Mouse (Mus musculus) erythroblast, embryonic 14.5 days (primary cell): ENCODE results near the gene Grm4. TPM values are rescaled to one million over a fixed set of nuclear protein-coding genes. Genes with fewer than 3 reads are reported as not detected.

Experiments
- H3K27me3 ChIP-seq: 2 replicates; pipeline ENCODE4 v1.6.1; 2012; ENCODE audit warnings: inconsistent platforms; ENCODE audit not compliant: control insufficient read depth
- H3K36me3 ChIP-seq: 2 replicates; pipeline ENCODE4 v1.6.1; 2012; ENCODE audit warnings: mild to moderate bottlenecking, inconsistent platforms; ENCODE audit not compliant: control insufficient read depth
- H3K4me1 ChIP-seq: 2 replicates; pipeline ENCODE4 v1.6.1; 2012; ENCODE audit warnings: inconsistent platforms; ENCODE audit not compliant: control insufficient read depth
- H3K4me3 ChIP-seq: replicated peaks from 2 replicates; pipeline ENCODE3; 2012; ENCODE audit warnings: moderate library complexity, mild to moderate bottlenecking, inconsistent platforms
- H3K9me3 ChIP-seq: 2 replicates; pipeline ENCODE4 v1.6.1; 2012; ENCODE audit warnings: low read length, inconsistent platforms, mixed read lengths; ENCODE audit not compliant: control insufficient read depth
- GATA1 ChIP-seq: IDR thresholded peaks from 2 replicates; pipeline ENCODE4 v1.6.1; 2012; ENCODE audit warnings: low read length, inconsistent platforms, mixed read lengths
- TAL1 ChIP-seq: IDR thresholded peaks from 3 replicates; pipeline ENCODE4 v1.6.1; 2012; ENCODE audit warnings: low read length, inconsistent platforms, mixed read lengths
- polyA plus RNA-seq: library from polyadenylated mRNA; stranded (reverse); fragments of >175 nt; gene quantifications from 2 replicates; pipeline ENCODE4 v1.2.3, GENCODE M21; 2012

Grm4 gene
- polyA plus RNA-seq, 1 experiment: not detected

DNA sequence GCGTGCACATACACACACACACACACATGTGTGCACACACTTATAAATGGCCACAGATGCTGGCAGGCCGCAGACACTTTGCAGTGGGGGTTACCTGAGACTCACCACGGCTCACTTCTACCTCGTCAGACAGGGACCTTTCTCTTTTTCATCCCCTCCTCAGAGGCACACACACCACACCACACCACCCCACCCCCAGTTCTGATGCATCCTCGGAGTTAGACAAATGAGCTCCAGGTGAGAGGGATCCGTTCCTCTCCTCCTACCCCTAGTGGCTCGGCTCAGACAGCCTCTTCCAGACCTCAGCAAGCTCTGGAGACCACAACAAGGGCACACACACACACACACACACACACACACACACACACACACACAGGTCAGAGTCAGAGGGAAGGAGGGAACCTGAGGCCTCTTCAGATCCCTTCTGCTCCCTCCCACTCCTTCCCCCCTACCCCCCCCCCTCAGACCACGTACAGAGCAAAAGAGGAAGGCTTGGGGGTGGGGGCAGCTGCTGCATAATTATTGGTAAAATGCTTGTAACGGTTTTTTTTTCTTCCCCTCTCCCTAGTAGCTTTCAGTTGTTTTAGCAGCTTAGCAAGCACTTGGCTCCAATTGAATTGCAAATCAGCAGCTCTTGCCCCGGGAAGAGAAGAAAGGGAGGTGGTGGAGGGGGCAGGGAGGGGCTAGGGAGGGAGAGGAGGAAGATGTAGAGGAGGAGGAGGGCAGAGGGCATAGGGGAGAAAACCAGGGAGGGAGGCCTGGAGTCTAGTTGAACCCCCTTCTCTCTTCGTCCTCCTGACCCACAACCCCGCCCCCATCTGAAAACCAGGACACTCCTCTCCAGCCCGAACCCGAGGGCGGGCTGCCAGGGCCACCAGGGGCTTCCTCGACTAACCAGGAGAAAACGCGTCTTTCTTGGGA is 19.6 kb downstream of the Grm4 start:
- H3K4me3 ChIP-seq: no peak overlapping the region
- no peak for TF ChIP-seq TAL1
- TF ChIP-seq GATA1: no peak
- no peaks in the 10 kb centered on the region for H3K36me3 ChIP-seq
- H3K9me3 ChIP-seq: no peaks in the 10 kb centered on the region
- no peaks in the 10 kb centered on the region for H3K4me1 ChIP-seq
- peaks cover 37% of the 10 kb centered on the region for H3K27me3 ChIP-seq

DNA sequence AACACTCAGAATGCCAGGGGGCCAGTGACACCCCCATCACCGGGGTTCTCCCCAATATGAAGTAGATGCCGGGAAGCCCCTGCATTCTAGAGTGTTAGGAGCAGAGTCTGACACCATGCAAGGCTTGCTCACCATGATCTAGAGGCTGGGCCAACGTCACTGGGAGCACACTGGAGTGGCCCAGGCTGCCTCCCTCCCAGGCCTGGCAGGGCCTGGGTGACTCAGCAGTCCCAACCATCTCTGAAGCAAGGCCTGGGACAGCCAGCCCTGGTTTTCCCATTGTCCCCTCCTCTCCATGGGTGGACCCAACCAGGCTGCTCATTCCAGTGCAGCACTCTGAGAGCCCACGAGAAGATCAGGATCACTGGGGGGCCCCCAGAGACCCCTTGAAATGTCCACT is 20.4 kb downstream of the Grm4 start:
- H3K4me1 ChIP-seq: no peaks in the 10 kb centered on the region
- no peaks in the 10 kb centered on the region for H3K9me3 ChIP-seq
- TF ChIP-seq GATA1 (no peak), TAL1 (no peak)
- H3K36me3 ChIP-seq: no peaks in the 10 kb centered on the region
- peaks cover 32% of the 10 kb centered on the region for H3K27me3 ChIP-seq
- no peak overlapping the region for H3K4me3 ChIP-seq

DNA sequence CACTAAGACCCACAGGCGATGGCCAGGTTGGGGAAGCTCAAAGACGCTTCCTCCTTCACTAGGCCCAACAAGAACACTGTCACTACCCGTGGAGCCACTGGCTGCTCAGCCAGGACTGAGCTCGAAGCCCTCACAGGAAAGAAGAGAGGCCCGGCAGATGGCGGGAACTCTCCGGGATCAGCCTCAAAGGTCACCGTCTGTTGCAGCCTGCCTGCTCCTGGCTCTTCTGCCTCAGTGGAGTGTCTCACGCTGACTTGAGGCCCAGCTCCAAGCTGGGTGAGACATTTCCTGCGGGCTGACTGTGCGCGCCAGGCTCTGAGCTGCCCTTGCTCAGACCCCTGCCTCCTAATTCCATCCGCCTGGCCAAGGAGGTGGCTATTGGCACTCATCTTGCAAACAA is 22.1 kb downstream of the Grm4 start:
- no peak overlapping the region for H3K4me3 ChIP-seq
- peaks cover 22% of the 10 kb centered on the region for H3K27me3 ChIP-seq
- H3K36me3 ChIP-seq: no peaks in the 10 kb centered on the region
- TF ChIP-seq TAL1 (no peak), GATA1 (no peak)
- no peaks in the 10 kb centered on the region for H3K4me1 ChIP-seq
- no peaks in the 10 kb centered on the region for H3K9me3 ChIP-seq

DNA sequence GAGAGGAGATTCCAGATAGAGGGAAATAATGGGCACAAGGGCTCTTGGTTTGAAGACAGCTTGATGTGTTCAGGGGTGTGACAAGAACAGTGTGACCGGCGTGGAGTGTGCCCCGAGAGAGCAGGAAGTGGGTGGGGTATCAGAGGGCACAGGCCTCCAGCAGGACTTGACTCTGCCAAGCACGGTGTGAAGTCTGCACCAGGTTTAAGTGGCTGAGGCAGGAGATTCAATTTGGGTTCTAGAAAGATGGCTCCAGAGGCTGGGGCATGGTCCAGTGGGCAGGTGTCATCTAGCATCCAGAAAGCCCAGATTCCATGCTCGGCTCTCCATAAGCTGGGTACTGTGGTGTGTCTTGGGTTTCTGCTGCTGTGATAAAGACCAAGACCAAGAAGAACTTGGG is 23.4 kb downstream of the Grm4 start:
- TF ChIP-seq TAL1: no peak
- no peak for TF ChIP-seq GATA1
- Histone ChIP-seq H3K4me1 (no peaks in the 10 kb centered on the region), H3K9me3 (no peaks in the 10 kb centered on the region), H3K36me3 (no peaks in the 10 kb centered on the region), H3K4me3 (no peak overlapping the region), H3K27me3 (peaks cover 14% of the 10 kb centered on the region)

DNA sequence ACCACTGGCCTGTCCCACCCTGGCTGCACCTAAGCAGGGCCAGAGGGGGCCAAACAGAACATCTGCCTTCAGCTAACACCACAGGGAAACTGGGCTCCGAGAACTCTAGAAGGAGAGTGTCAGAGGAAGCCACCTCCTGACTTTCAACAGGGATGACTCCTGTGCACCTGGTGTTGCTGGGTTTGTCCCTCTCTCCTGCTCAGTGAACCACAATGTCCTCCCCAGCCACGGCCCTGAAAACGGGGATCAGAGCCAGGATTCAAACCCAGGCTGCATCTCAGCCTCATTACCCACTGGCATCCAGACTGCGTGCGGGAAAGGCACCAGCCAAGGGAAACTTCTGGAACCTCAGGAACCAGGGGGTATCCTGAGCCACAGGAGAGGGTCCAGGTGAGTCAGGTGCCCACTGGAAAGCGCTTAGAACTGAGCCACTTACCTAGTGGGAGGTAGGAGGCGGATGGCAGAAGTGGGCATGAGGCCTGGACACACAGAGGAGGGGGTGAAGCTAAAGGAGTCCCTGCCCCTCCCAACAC is 26.1 kb downstream of the Grm4 start:
- Histone ChIP-seq H3K4me3 (no peak overlapping the region), H3K9me3 (no peaks in the 10 kb centered on the region), H3K36me3 (no peaks in the 10 kb centered on the region), H3K27me3 (no peaks in the 10 kb centered on the region), H3K4me1 (no peaks in the 10 kb centered on the region)
- TF ChIP-seq TAL1 (no peak), GATA1 (no peak)

DNA sequence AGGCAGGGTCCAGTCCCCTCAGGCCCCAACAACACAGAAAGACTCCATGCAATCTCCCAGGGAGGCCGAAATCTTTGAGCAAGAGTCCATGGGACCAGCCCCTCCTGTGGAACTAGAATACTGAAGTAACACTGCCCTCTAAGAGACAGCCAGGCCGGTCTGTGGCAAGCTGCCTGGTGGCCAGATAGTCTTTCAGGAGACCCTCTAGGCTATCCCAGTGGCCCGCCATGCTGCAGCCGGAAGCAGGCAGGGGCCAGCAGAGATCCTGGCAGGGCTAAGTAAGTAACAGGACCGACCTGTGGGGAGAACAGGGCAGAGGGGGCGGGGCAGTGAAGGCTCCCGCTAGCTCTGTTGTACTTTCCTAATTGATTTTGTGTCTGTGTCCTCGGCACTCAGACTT is 27.2 kb downstream of the Grm4 start:
- Histone ChIP-seq H3K9me3 (no peaks in the 10 kb centered on the region), H3K4me1 (no peaks in the 10 kb centered on the region), H3K27me3 (no peaks in the 10 kb centered on the region), H3K36me3 (no peaks in the 10 kb centered on the region), H3K4me3 (no peak overlapping the region)
- TF ChIP-seq GATA1: no peak
- no peak for TF ChIP-seq TAL1

DNA sequence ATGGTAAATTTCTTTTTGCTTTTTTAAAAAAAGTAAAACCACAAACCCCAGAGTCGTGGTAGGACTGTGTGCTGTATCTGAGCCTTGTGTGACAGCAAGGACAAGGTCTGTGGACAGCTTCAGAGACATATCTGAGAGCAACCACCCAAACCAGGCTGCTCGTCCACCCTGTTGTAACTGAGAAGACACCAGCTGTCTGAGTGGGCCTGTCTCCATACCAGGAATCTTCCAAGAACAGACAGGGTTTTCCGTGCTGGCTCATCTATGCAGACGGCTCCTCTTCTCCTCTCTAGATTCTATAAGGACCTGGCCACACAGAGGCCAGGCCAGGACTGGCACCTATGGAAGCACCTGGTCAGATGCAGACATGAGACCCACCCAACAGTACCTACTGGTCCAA is 27.8 kb downstream of the Grm4 start:
- no peaks in the 10 kb centered on the region for H3K9me3 ChIP-seq
- H3K4me1 ChIP-seq: no peaks in the 10 kb centered on the region
- TF ChIP-seq GATA1 (no peak), TAL1 (no peak)
- H3K36me3 ChIP-seq: no peaks in the 10 kb centered on the region
- H3K4me3 ChIP-seq: no peak overlapping the region
- H3K27me3 ChIP-seq: no peaks in the 10 kb centered on the region

DNA sequence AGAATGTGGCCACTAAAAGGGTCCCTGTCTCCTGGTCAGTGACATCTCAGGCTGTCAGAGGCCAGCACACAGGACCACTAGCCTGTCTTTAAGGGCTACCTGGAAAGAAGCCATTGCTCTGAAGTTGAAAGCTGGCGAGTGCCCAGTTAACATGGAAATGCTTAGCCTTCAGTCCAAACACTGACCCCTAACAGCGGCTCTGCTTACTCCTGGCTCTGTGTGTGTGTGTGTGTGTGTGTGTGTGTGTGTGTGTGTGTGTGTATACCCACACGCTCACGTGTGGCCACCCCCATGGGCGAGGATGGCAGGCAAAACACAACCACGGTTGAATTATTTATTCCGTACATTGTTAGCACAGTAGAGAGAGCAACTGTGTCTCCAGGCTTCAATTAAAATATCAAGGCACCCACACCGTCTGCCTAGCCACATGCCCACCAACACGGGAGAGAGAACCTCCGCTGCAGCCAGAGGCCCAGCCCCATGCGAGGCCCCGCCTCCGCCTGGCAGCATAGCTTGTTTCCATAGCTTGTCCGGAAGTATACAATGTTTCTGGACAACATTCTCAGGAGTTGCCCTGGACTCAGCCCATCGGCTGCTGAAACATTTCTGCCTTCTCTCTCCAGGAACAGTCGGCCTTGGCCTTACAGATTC is 32.9 kb downstream of the Grm4 start:
- no peak overlapping the region for H3K4me3 ChIP-seq
- no peak for TF ChIP-seq GATA1
- TF ChIP-seq TAL1: no peak
- H3K36me3 ChIP-seq: no peaks in the 10 kb centered on the region
- no peaks in the 10 kb centered on the region for H3K27me3 ChIP-seq
- H3K9me3 ChIP-seq: no peaks in the 10 kb centered on the region
- H3K4me1 ChIP-seq: no peaks in the 10 kb centered on the region

DNA sequence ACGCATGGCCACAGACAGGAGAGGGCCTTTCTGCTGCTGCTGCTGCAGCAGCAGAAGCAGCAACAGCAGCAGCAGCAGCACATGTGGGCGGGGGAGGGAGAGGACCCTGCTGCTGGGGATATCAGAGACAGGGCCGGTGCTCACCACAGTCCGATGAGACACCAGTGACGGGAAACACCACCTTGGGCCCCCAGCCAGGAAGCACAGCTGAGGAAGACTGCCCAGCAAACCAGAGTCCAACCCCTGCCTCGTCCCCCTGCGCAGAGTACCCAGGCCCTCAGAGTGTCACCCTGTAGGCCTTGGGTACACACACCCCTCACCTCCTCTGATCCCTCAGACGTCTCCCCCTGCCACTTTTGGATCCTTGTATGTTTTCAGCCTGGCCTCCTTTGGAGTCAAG is 35.3 kb downstream of the Grm4 start:
- TF ChIP-seq TAL1 (no peak), GATA1 (no peak)
- Histone ChIP-seq H3K9me3 (no peaks in the 10 kb centered on the region), H3K27me3 (peaks cover under 1% of the 10 kb centered on the region; the same call in 1 of the 2 replicates), H3K4me1 (no peaks in the 10 kb centered on the region), H3K4me3 (no peak overlapping the region), H3K36me3 (no peaks in the 10 kb centered on the region)
